Mouse (Mus musculus) olfactory bulb, adult 2 months (tissue): ENCODE data around the gene Zfp365.

Experiments
- CTCF ChIP-seq: fragments of 200-500 bp; IDR thresholded peaks from 2 replicates; pipeline ENCODE4 v1.5.1; 2012; ENCODE audit warnings: low read depth, mild to moderate bottlenecking, low read length, moderate library complexity; ENCODE audit not compliant: insufficient read depth
- POLR2A ChIP-seq: fragments of 200-500 bp; IDR thresholded peaks from 2 replicates; pipeline ENCODE4 v1.6.1; 2012; ENCODE audit warnings: mild to moderate bottlenecking, low read depth, low read length, moderate library complexity; ENCODE audit not compliant: insufficient read depth

- TF ChIP-seq CTCF (no peak), POLR2A (no peak)
These were observed 31.1 kb upstream of the Zfp365 start for GRCm38 (mm10) chr10:67943513-67943912.
